Mouse (Mus musculus) heart, embryonic 16.5 days (tissue): ENCODE measurements around the gene Slc50a1. TPM values are rescaled to one million over a fixed set of nuclear protein-coding genes. Genes with fewer than 3 reads are reported as not detected.

Experiments used
- ATAC-seq: fragments of 200-750 bp; cut with Nextera tagmentation; replicated peaks from 2 replicates; pipeline ENCODE4 v1.8.0; 2017; ENCODE audit warnings: moderate number of reproducible peaks; ENCODE audit not compliant: insufficient read depth, low FRiP score; ENCODE audit errors: extremely low read depth
- H3K27ac ChIP-seq: fragments of 300-500 bp; sonication (generic); 2 replicates; pipeline ENCODE4 v1.5.1; 2014; ENCODE audit warnings: mild to moderate bottlenecking, low read length, control low read depth, moderate library complexity
- H3K27me3 ChIP-seq: fragments of 300-500 bp; sonication (generic); 2 replicates; pipeline ENCODE4 v1.6.1; 2014; ENCODE audit warnings: low read length, mixed read lengths; ENCODE audit not compliant: control insufficient read depth, insufficient read depth
- H3K36me3 ChIP-seq: fragments of 300-500 bp; sonication (generic); 2 replicates; pipeline ENCODE4 v1.6.1; 2014; ENCODE audit not compliant: control insufficient read depth, insufficient read depth
- H3K4me1 ChIP-seq: fragments of 300-500 bp; sonication (generic); 2 replicates; pipeline ENCODE4 v1.6.1; 2014; ENCODE audit warnings: low read length, mixed read lengths; ENCODE audit not compliant: control insufficient read depth, insufficient read depth
- H3K4me2 ChIP-seq: fragments of 300-500 bp; sonication (generic); 2 replicates; pipeline ENCODE4 v1.6.1; 2014; ENCODE audit warnings: low read depth, mild to moderate bottlenecking, control low read depth, low read length
- H3K4me3 ChIP-seq: fragments of 300-500 bp; sonication (generic); 2 replicates; pipeline ENCODE4 v1.5.1; 2014; ENCODE audit warnings: mild to moderate bottlenecking, control low read depth, low read length
- H3K9ac ChIP-seq: fragments of 300-500 bp; sonication (generic); 2 replicates; pipeline ENCODE4 v1.6.1; 2014; ENCODE audit warnings: low read length, control low read depth
- H3K9me3 ChIP-seq: fragments of 300-500 bp; sonication (generic); replicated peaks from 2 replicates; pipeline ENCODE4 v1.6.1; 2016; ENCODE audit warnings: low read length; ENCODE audit not compliant: control insufficient read depth
- WGBS: fragments of 180-500 bp; shearing (Covaris S2); extraction: QIAGEN DNeasy Blood & Tissue Kit; methylation state at CpG from one replicate; pipeline ENCODE4 v1.1.7; 2014; 5-methylcytosine and 5-hydroxymethylcytosine counted together
- polyA plus RNA-seq: library from polyadenylated mRNA; unstranded; fragments of >200 nt; fragmentation: Nextera tagmentation; extraction: Ambion mirVana; gene quantifications from 2 replicates; pipeline ENCODE4 v1.2.1, GENCODE M21; 2015

Gene Slc50a1
- polyA plus RNA-seq, 1 experiment from 2014 or later, result 44.8 TPM

DNA sequence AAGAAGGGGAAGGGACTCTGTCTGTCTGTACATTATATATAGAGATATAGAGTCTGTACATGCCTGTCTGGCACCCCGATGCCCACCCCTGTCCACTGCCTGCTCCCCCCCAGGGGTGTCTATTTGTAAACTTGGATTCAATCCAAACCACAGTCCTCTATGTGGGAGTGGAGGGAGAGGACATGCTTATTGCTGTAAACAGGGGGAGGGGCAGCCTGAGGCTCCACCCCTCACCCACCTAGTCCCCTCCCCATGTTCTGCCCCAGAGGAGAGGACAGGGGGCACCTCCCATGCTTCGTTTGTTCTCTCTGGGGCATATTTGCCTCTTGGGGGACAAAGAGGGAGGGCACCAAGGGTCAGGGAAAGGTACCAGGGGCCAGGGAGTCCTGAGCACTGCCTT is 44.4 kb upstream of the Slc50a1 start:
- Histone ChIP-seq H3K4me2 (peak overlapping the region; percentile 75), H3K9me3 (no peaks in the 10 kb centered on the region), H3K27ac (no peak overlapping the region), H3K9ac (peak overlapping the region; percentile 61), H3K4me3 (peak overlapping the region; percentile 49; the same call in 1 of the 2 replicates), H3K4me1 (peaks cover 32% of the 10 kb centered on the region), H3K36me3 (no peaks in the 10 kb centered on the region), H3K27me3 (peaks cover 31% of the 10 kb centered on the region)
- ATAC-seq, result 0 out of 2 replicates have a peak, but pooled peaks have one; percentile 12
- 30% methylated on average over 2 of the region's 2 CpGs for WGBS

- H3K4me2 ChIP-seq, result no peak overlapping the region
- peaks cover 27% of the 10 kb centered on the region for H3K27me3 ChIP-seq
- H3K27ac ChIP-seq, result no peak overlapping the region
These were observed 44.0 kb upstream of the Slc50a1 start for GRCm38 (mm10) chr3:89314340-89314739.

DNA sequence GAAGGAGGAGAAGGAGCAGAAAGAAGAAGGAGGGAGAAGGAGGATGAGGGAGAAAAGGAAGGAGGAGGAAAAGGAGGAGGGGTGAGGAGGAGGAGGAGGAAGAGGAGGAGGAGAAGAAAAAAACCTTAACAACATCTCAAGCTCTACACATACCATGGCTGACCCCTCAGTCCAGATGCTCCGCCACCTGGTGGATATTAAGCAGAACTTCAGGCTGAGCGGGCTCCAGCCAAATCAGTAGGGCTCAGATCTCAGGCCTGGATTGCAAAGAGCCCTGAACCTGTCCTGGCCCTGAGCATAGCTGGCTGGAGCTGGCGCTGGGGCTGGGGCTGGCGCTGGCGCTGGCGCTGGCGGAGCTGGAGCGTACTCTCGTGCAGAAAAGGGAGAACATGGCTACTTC is 37.7 kb upstream of the Slc50a1 start:
- Histone ChIP-seq H3K9ac (0 out of 2 replicates have a peak overlapping the region, but pooled peaks have one; percentile 29), H3K4me3 (no peak overlapping the region), H3K36me3 (no peaks in the 10 kb centered on the region), H3K4me1 (no peaks in the 10 kb centered on the region), H3K9me3 (no peaks in the 10 kb centered on the region), H3K27me3 (no peaks in the 10 kb centered on the region), H3K27ac (no peak overlapping the region), H3K4me2 (no peak overlapping the region)
- 2% methylated on average over 9 of the region's 9 CpGs for WGBS
- peak; percentile 59; the same call in 1 of the 2 replicates for ATAC-seq

More at GRCm38 (mm10) chr3:89314340-89314739, 44.0 kb upstream of the Slc50a1 start:
- ATAC-seq, result no peak
- peaks cover 27% of the 10 kb centered on the region for H3K4me1 ChIP-seq
- 51% methylated on average over 5 of the region's 5 CpGs for WGBS
- H3K4me3 ChIP-seq, result no peak overlapping the region
- no peaks in the 10 kb centered on the region for H3K9me3 ChIP-seq
- H3K36me3 ChIP-seq, result no peaks in the 10 kb centered on the region
- no peak overlapping the region for H3K9ac ChIP-seq

- Histone ChIP-seq H3K4me2 (no peak overlapping the region), H3K9me3 (no peaks in the 10 kb centered on the region), H3K27me3 (no peaks in the 10 kb centered on the region), H3K9ac (no peak overlapping the region), H3K27ac (no peak overlapping the region), H3K4me3 (no peak overlapping the region), H3K4me1 (no peaks in the 10 kb centered on the region), H3K36me3 (no peaks in the 10 kb centered on the region)
- 65% methylated on average over 8 of the region's 8 CpGs for WGBS
- peak; percentile 18; the same call in 1 of the 2 replicates for ATAC-seq
These were observed 35.4 kb upstream of the Slc50a1 start for GRCm38 (mm10) chr3:89305551-89306325.

DNA sequence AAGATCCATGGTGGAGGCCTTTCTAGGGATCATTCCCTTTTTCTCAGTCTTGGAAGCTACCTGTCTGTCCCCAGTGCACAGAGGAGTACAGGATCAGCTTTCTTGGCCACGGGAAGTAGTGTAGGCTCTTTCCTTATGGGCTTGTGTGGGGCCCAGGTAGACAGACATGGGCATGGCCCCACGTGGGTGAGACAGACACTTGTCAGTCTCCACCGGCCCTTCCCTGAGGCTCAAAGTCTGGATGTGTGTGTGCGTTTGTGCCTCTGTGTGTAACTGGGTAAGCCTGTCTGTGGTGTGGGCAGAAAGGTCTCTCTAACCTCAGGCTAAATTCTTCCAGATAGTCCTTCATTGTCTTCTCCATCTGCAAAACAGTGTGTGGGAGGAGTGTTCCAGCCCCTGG is 34.7 kb upstream of the Slc50a1 start:
- ATAC-seq, result no peak
- H3K4me2 ChIP-seq, result no peak overlapping the region
- 73% methylated on average over 4 of the region's 4 CpGs for WGBS

DNA sequence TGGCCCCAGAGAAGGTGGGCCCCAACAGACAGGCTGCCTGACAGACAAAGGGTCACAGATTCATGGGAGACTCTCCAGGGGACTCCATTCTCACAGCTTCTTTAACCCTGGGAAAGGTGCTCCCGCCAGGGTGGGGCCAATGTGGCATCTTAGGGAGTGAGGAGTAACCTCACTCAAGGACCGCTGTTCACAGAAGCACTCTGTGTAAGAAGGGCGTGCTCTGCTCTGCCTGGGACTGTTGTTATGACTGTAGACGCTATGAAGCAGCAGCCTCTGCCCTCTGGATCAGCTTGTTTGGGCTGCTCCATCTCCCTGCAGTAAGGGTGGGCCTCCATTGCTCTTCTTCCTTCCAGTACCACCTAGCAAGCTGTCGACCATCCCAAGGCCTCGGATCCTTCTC is 34.1 kb upstream of the Slc50a1 start:
- H3K27ac ChIP-seq, result no peak overlapping the region
- ATAC-seq, result no peak
- H3K27me3 ChIP-seq, result no peaks in the 10 kb centered on the region
- H3K9ac ChIP-seq, result no peak overlapping the region
- H3K4me1 ChIP-seq, result peaks cover 4% of the 10 kb centered on the region; the same call in 1 of the 2 replicates
- H3K4me3 ChIP-seq, result no peak overlapping the region
- H3K36me3 ChIP-seq, result no peaks in the 10 kb centered on the region
- no peak overlapping the region for H3K4me2 ChIP-seq
- WGBS, result 53% methylated on average over 6 of the region's 6 CpGs
- no peaks in the 10 kb centered on the region for H3K9me3 ChIP-seq

More for the DNA sequence above, 34.7 kb upstream of the Slc50a1 start:
- Histone ChIP-seq H3K36me3 (no peaks in the 10 kb centered on the region), H3K27me3 (no peaks in the 10 kb centered on the region), H3K9me3 (no peaks in the 10 kb centered on the region), H3K9ac (no peak overlapping the region), H3K27ac (no peak overlapping the region), H3K4me1 (peaks cover under 1% of the 10 kb centered on the region; the same call in 1 of the 2 replicates), H3K4me3 (no peak overlapping the region)

DNA sequence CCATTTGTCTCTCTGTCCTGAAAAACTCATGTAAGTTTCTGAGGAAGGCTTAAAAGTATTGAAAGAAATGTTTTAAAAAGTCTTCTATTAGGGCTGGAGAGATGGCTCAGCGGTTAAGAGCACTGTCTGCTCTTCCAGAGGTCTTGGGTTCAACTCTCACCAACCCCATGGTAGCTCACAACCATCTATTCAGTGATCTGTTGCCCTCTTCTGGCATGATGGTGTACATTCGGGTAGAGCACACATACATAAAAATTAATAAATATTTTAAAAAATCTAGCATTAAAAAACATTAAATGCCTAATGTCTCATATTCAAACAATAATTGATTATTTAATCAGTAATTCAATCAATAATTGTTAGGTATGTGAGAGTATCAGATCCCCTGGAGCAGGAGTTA is 30.1 kb upstream of the Slc50a1 start:
- Histone ChIP-seq H3K4me2 (no peak overlapping the region), H3K27me3 (no peaks in the 10 kb centered on the region; the same call in 1 of the 2 replicates), H3K9me3 (no peaks in the 10 kb centered on the region), H3K36me3 (no peaks in the 10 kb centered on the region), H3K9ac (no peak overlapping the region), H3K4me3 (no peak overlapping the region), H3K27ac (no peak overlapping the region), H3K4me1 (peaks cover 5% of the 10 kb centered on the region; the same call in 1 of the 2 replicates)
- WGBS, result 57% methylated on average over 2 of the region's 2 CpGs
- no peak for ATAC-seq

DNA sequence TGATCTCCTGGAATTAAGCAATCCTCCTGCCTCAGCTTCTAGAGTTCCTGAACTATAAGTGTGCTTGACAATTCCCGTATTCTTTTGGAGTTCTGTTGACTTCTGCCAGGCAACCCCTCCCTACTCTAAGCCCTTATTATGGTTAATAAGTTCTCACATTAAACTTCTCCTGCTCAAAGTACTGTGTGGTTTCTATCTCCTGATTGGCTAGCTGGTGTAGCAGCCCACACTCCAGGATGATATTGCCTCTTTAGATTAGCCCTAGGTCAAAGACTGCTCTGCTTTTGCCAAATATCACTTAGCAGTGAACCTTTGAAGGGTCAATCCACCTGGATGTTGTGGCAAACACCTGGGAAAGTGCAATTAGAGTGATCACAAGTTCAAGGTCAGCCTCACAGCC is 29.7 kb upstream of the Slc50a1 start:
- H3K9ac ChIP-seq, result no peak overlapping the region; the same call in 1 of the 2 replicates
- no peak for ATAC-seq
- no peak overlapping the region for H3K27ac ChIP-seq
- H3K4me3 ChIP-seq, result peak overlapping the region; percentile 24
- H3K36me3 ChIP-seq, result no peaks in the 10 kb centered on the region
- H3K4me1 ChIP-seq, result peaks cover 5% of the 10 kb centered on the region; the same call in 1 of the 2 replicates
- no peaks in the 10 kb centered on the region for H3K9me3 ChIP-seq
- H3K27me3 ChIP-seq, result no peaks in the 10 kb centered on the region; the same call in 1 of the 2 replicates
- H3K4me2 ChIP-seq, result peak overlapping the region; percentile 56
- 55% methylated on average over 1 of the region's 1 CpGs for WGBS

- Histone ChIP-seq H3K9me3 (no peaks in the 10 kb centered on the region), H3K4me2 (peak overlapping the region; percentile 56), H3K27ac (no peak overlapping the region), H3K27me3 (no peaks in the 10 kb centered on the region; the same call in 1 of the 2 replicates), H3K4me3 (peak overlapping the region; percentile 24), H3K36me3 (no peaks in the 10 kb centered on the region), H3K9ac (peak overlapping the region; percentile 3; the same call in 1 of the 2 replicates), H3K4me1 (peaks cover 5% of the 10 kb centered on the region; the same call in 1 of the 2 replicates)
- ATAC-seq, result peak; percentile 54; the same call in 1 of the 2 replicates
- 2% methylated on average over 14 of the region's 14 CpGs for WGBS
These were observed 29.1 kb upstream of the Slc50a1 start for GRCm38 (mm10) chr3:89299499-89299898.
